24 mouse cellular contexts compared by ENCODE assay signal in genomic region chr7:30945466-30945865, GRCm38 (mm10). TPM values are rescaled to one million over a fixed set of nuclear protein-coding genes. Genes with fewer than 3 reads are reported as not detected.
A peak's percentile ranks its signal among the peaks of the same experiment; 100 is the strongest.
DNase-seq lines count a peak whose midpoint lies in the region; ATAC-seq and TF ChIP-seq lines count a peak whose summit lies in the region.
"Not testable (repeated sequence)": the region's sequence is repeated elsewhere in the genome, so short reads cannot be mapped to it uniquely, and the experiment has no call there.
"Had no signal": no experiment of that assay in that cellular context is flagged by ENCODE, and none has a peak within 500 bp of the region (broad histone marks: within the 10 kb centered on the region; RNA-seq: fewer than 3 reads in every experiment).

No protein-coding gene starts in this region.

- not testable (repeated sequence) for H3K27me3 ChIP-seq in forebrain, embryonic 15.5 days; hindbrain, postnatal 0 days (ENCODE audit: insufficient read depth, low read length); liver, adult 2 months (ENCODE audit: control insufficient read depth, insufficient read depth, low read length); liver, embryonic 15.5 days; lung, embryonic 15.5 days

- H3K9ac ChIP-seq in forebrain, embryonic 15.5 days (replicated peaks); hindbrain, postnatal 0 days (replicated peaks; ENCODE audit: low read length); liver, adult 2 months (ENCODE audit: low read depth, low read length); liver, embryonic 15.5 days; lung, embryonic 15.5 days: not testable (repeated sequence)

- TF ChIP-seq CTCF in hindbrain, postnatal 0 days (IDR thresholded peaks at IDR 0.05; ENCODE audit: low read depth); liver, adult 2 months (IDR thresholded peaks at IDR 0.05; ENCODE audit: low read depth, low read length): not testable (repeated sequence)

- 0 out of 2 replicates have a peak, but pooled peaks have one; percentile 11 for ATAC-seq in forebrain, embryonic 15.5 days (replicated peaks)
- peak; percentile 46; the same call in 1 of the 2 replicates for ATAC-seq in hindbrain, postnatal 0 days
- ATAC-seq in liver, embryonic 15.5 days (ENCODE audit: insufficient read depth) = peak; percentile 44; the same call in 1 of the 2 replicates
- ATAC-seq in lung, embryonic 15.5 days (ENCODE audit: borderline replicate concordance, extremely low read depth, low FRiP score, low TSS enrichment) = 0 out of 2 replicates have a peak, but pooled peaks have one; percentile 36

- not testable (repeated sequence) for TF ChIP-seq POLR2A in liver, adult 2 months (IDR thresholded peaks at IDR 0.05; ENCODE audit: extremely low read depth, insufficient read depth, low read length)

- H3K79me2 ChIP-seq in liver, adult 2 months (ENCODE audit: control insufficient read depth, insufficient read depth, low read length) = not testable (repeated sequence)

- peak; percentile 49 for DNase-seq in adrenal gland, adult 2 months
- DNase-seq in cerebellum, postnatal 14 days = peak; percentile 58 to 61
- not testable (repeated sequence) for DNase-seq in hindbrain, postnatal 0 days (ENCODE audit: low spot score)
- peak; percentile 90 for DNase-seq in liver, adult 2 months (ENCODE audit: extremely low read depth, low read depth, low spot score)
- DNase-seq in retina, embryonic 14.5 days (ENCODE audit: low spot score) = peak; percentile 1

- peaks cover 33% of the 10 kb centered on the region for H3K36me3 ChIP-seq in forebrain, embryonic 15.5 days
- H3K36me3 ChIP-seq in hindbrain, postnatal 0 days (ENCODE audit: insufficient read depth, low read length); liver, adult 2 months (ENCODE audit: control insufficient read depth, insufficient read depth, low read length): not testable (repeated sequence)
- H3K36me3 ChIP-seq in liver, embryonic 15.5 days (replicated peaks) = peaks cover 28% of the 10 kb centered on the region
- H3K36me3 ChIP-seq in lung, embryonic 15.5 days = peaks cover 18% of the 10 kb centered on the region

- not testable (repeated sequence) for H3K4me2 ChIP-seq in forebrain, embryonic 15.5 days (replicated peaks); hindbrain, postnatal 0 days (ENCODE audit: low read depth, low read length); liver, embryonic 15.5 days; lung, embryonic 15.5 days

- not testable (repeated sequence) for H3K4me3 ChIP-seq in forebrain, embryonic 15.5 days; hindbrain, postnatal 0 days (ENCODE audit: low read length); liver, adult 2 months (ENCODE audit: insufficient read depth, low read depth, low read length); liver, embryonic 15.5 days (replicated peaks); lung, embryonic 15.5 days

- H3K9me3 ChIP-seq in forebrain, embryonic 15.5 days; hindbrain, postnatal 0 days (ENCODE audit: low read length); liver, embryonic 15.5 days (replicated peaks); lung, embryonic 15.5 days: not testable (repeated sequence)

- not testable (repeated sequence) for H3K4me1 ChIP-seq in forebrain, embryonic 15.5 days; hindbrain, postnatal 0 days (ENCODE audit: insufficient read depth, low read length); liver, embryonic 15.5 days (replicated peaks); lung, embryonic 15.5 days
- peaks cover 10% of the 10 kb centered on the region for H3K4me1 ChIP-seq in liver, adult 2 months (ENCODE audit: control insufficient read depth, insufficient read depth, low read length)

- H3K27ac ChIP-seq in forebrain, embryonic 15.5 days (replicated peaks); hindbrain, postnatal 0 days; liver, embryonic 15.5 days (replicated peaks); lung, embryonic 15.5 days: not testable (repeated sequence)
- peak overlapping the region; percentile 84 for H3K27ac ChIP-seq in liver, adult 2 months (replicated peaks; ENCODE audit: insufficient read depth, low read depth, low read length)

- WGBS in forebrain, embryonic 15.5 days = 93% methylated on average over 7 of the region's 7 CpGs
- WGBS in hindbrain, postnatal 0 days = 82% methylated on average over 7 of the region's 7 CpGs
- 20% methylated on average over 7 of the region's 7 CpGs for WGBS in liver, adult 2 months
- 82% methylated on average over 7 of the region's 7 CpGs for WGBS in liver, embryonic 15.5 days (ENCODE audit: insufficient replicate concordance)
- 79% methylated on average over 7 of the region's 7 CpGs for WGBS in lung, embryonic 15.5 days

RNA-seq across cellular contexts. Expression of gene Hamp, which starts 1.6 kb away (rescaled TPM):
- total RNA-seq in adrenal gland, adult 2 months (2021) = 10 to 100 TPM in 1 of 2 experiments, not detected in 1; 49.9 TPM
- polyA plus RNA-seq in adrenal gland, adult 2 months (2012; rRNA removed) = 63.2 and 115 TPM in 2 replicates
- not detected in 2 replicates for polyA plus RNA-seq in forebrain, embryonic 15.5 days (2015; fragmentation: Nextera tagmentation; extraction: Ambion mirVana)
- total RNA-seq in hindbrain, postnatal 0 days (2014; rRNA removed) = not detected in 2 replicates
- not detected in 2 replicates for polyA plus RNA-seq in hindbrain, postnatal 0 days (2015; fragmentation: Nextera tagmentation; extraction: Ambion mirVana)
- total RNA-seq in liver, adult 2 months (2014; rRNA removed) = 1,191 and 3,227 TPM in 2 replicates
- polyA plus RNA-seq in liver, adult 2 months (2012; rRNA removed) = 8,217 and 12,671 TPM in 2 replicates
- polyA plus RNA-seq in liver, embryonic 15.5 days (2015; fragmentation: Nextera tagmentation; extraction: Ambion mirVana) = 22.2 and 25.5 TPM in 2 replicates
- 0.78 TPM in 1 of 2 replicates, not detected in the other for polyA plus RNA-seq in lung, embryonic 15.5 days (2015; fragmentation: Nextera tagmentation; extraction: Ambion mirVana)
- total RNA-seq: CH12.LX; G1E; gastrocnemius, postnatal 25 days had no signal
- polyA plus RNA-seq: cortical plate, adult 2 months; embryonic facial prominence, embryonic 10.5 days; embryonic facial prominence, embryonic 13.5 days; forebrain, embryonic 10.5 days; forebrain, embryonic 14.5 days; G1E; heart, embryonic 10.5 days; heart, embryonic 16.5 days; hindbrain, embryonic 11.5 days; hindbrain, embryonic 15.5 days had no signal

RNA-seq across cellular contexts. Expression of gene Usf2, which starts 11.1 kb away (rescaled TPM):
- total RNA-seq in adrenal gland, adult 2 months (2021) = 100 to 1,000 TPM; 146 to 166 TPM
- polyA plus RNA-seq in adrenal gland, adult 2 months (2012; rRNA removed) = 376 and 393 TPM in 2 replicates
- 24.8 and 28.9 TPM in 2 replicates for polyA plus RNA-seq in forebrain, embryonic 15.5 days (2015; fragmentation: Nextera tagmentation; extraction: Ambion mirVana)
- 103 and 114 TPM in 2 replicates for total RNA-seq in hindbrain, postnatal 0 days (2014; rRNA removed)
- 27.1 and 28.0 TPM in 2 replicates for polyA plus RNA-seq in hindbrain, postnatal 0 days (2015; fragmentation: Nextera tagmentation; extraction: Ambion mirVana)
- 40.5 and 55.1 TPM in 2 replicates for total RNA-seq in liver, adult 2 months (2014; rRNA removed)
- 160 and 161 TPM in 2 replicates for polyA plus RNA-seq in liver, adult 2 months (2012; rRNA removed)
- 12.4 TPM in 2 replicates for polyA plus RNA-seq in liver, embryonic 15.5 days (2015; fragmentation: Nextera tagmentation; extraction: Ambion mirVana)
- 25.6 and 27.5 TPM in 2 replicates for polyA plus RNA-seq in lung, embryonic 15.5 days (2015; fragmentation: Nextera tagmentation; extraction: Ambion mirVana)

RNA-seq across cellular contexts. Expression of gene Hamp2, which starts 21.0 kb away (rescaled TPM):
- 10 to 100 TPM in 1 of 2 experiments, not detected in 1; 16.6 TPM for total RNA-seq in adrenal gland, adult 2 months (2021)
- 2.6 and 17.4 TPM in 2 replicates for polyA plus RNA-seq in adrenal gland, adult 2 months (2012; rRNA removed)
- not detected in 2 replicates for polyA plus RNA-seq in forebrain, embryonic 15.5 days (2015; fragmentation: Nextera tagmentation; extraction: Ambion mirVana)
- total RNA-seq in hindbrain, postnatal 0 days (2014; rRNA removed) = not detected in 2 replicates
- polyA plus RNA-seq in hindbrain, postnatal 0 days (2015; fragmentation: Nextera tagmentation; extraction: Ambion mirVana) = not detected in 2 replicates
- total RNA-seq in liver, adult 2 months (2014; rRNA removed) = 445 and 548 TPM in 2 replicates
- polyA plus RNA-seq in liver, adult 2 months (2012; rRNA removed) = 6,798 and 9,385 TPM in 2 replicates
- not detected in 2 replicates for polyA plus RNA-seq in liver, embryonic 15.5 days (2015; fragmentation: Nextera tagmentation; extraction: Ambion mirVana)
- polyA plus RNA-seq in lung, embryonic 15.5 days (2015; fragmentation: Nextera tagmentation; extraction: Ambion mirVana) = not detected in 2 replicates
- total RNA-seq: CH12.LX; G1E; gastrocnemius, adult 8-10 months; gastrocnemius, postnatal 25 days had no signal
- polyA plus RNA-seq: cortical plate, adult 2 months; embryonic facial prominence, embryonic 10.5 days; forebrain, embryonic 10.5 days; forebrain, embryonic 14.5 days; G1E; heart, embryonic 10.5 days; heart, embryonic 13.5 days; heart, embryonic 16.5 days; hindbrain, embryonic 11.5 days; hindbrain, embryonic 15.5 days; intestine, embryonic 15.5 days had no signal

RNA-seq across cellular contexts. Expression of gene Lsr, which starts 27.8 kb away (rescaled TPM):
- total RNA-seq in adrenal gland, adult 2 months (2021) = 10 to 100 TPM in 1 of 2 experiments, 1 to 10 TPM in 1; 9.2 to 13.7 TPM
- 17.5 and 24.0 TPM in 2 replicates for polyA plus RNA-seq in adrenal gland, adult 2 months (2012; rRNA removed)
- 16.0 and 20.0 TPM in 2 replicates for polyA plus RNA-seq in forebrain, embryonic 15.5 days (2015; fragmentation: Nextera tagmentation; extraction: Ambion mirVana)
- 22.8 and 28.8 TPM in 2 replicates for total RNA-seq in hindbrain, postnatal 0 days (2014; rRNA removed)
- 25.3 and 25.5 TPM in 2 replicates for polyA plus RNA-seq in hindbrain, postnatal 0 days (2015; fragmentation: Nextera tagmentation; extraction: Ambion mirVana)
- 75.7 and 86.7 TPM in 2 replicates for total RNA-seq in liver, adult 2 months (2014; rRNA removed)
- 289 and 362 TPM in 2 replicates for polyA plus RNA-seq in liver, adult 2 months (2012; rRNA removed)
- polyA plus RNA-seq in liver, embryonic 15.5 days (2015; fragmentation: Nextera tagmentation; extraction: Ambion mirVana) = 28.1 and 31.2 TPM in 2 replicates
- polyA plus RNA-seq in lung, embryonic 15.5 days (2015; fragmentation: Nextera tagmentation; extraction: Ambion mirVana) = 80.6 and 89.1 TPM in 2 replicates
- polyA plus RNA-seq: G1E had no signal

RNA-seq across cellular contexts. Expression of gene Fam187b, which starts 28.1 kb away (rescaled TPM):
- total RNA-seq in adrenal gland, adult 2 months (2021) = under 1 TPM; 0.37 to 0.59 TPM
- 0.18 and 0.38 TPM in 2 replicates for polyA plus RNA-seq in adrenal gland, adult 2 months (2012; rRNA removed)
- polyA plus RNA-seq in forebrain, embryonic 15.5 days (2015; fragmentation: Nextera tagmentation; extraction: Ambion mirVana) = 0.34 and 0.62 TPM in 2 replicates
- 0.16 and 2.0 TPM in 2 replicates for total RNA-seq in hindbrain, postnatal 0 days (2014; rRNA removed)
- polyA plus RNA-seq in hindbrain, postnatal 0 days (2015; fragmentation: Nextera tagmentation; extraction: Ambion mirVana) = 0.77 and 0.89 TPM in 2 replicates
- total RNA-seq in liver, adult 2 months (2014; rRNA removed) = 2.4 and 3.0 TPM in 2 replicates
- polyA plus RNA-seq in liver, adult 2 months (2012; rRNA removed) = 3.7 and 3.9 TPM in 2 replicates
- 2.4 and 3.4 TPM in 2 replicates for polyA plus RNA-seq in liver, embryonic 15.5 days (2015; fragmentation: Nextera tagmentation; extraction: Ambion mirVana)
- 6.3 TPM in 2 replicates for polyA plus RNA-seq in lung, embryonic 15.5 days (2015; fragmentation: Nextera tagmentation; extraction: Ambion mirVana)
- total RNA-seq: CH12.LX; gastrocnemius, postnatal 25 days; heart, adult 2 months had no signal

Comparison
In these comparisons a context has a peak if more than half of its experiments do, and no peak if none do; other contexts are left out.
1. RNA of gene Hamp, which starts 1.6 kb away (polyA plus RNA-seq): 8,217 to 12,671 TPM in liver, adult 2 months; 63.2 to 115 TPM in adrenal gland, adult 2 months, 22.2 to 25.5 TPM in liver, embryonic 15.5 days, not detected in hindbrain, postnatal 0 days, not detected in forebrain, embryonic 15.5 days and 0.78 TPM in lung, embryonic 15.5 days; every median in the first group is over 10 times any median in the second.
2. RNA of gene Hamp2, which starts 21.0 kb away (polyA plus RNA-seq): 6,798 to 9,385 TPM in liver, adult 2 months; 2.6 to 17.4 TPM in adrenal gland, adult 2 months, not detected in forebrain, embryonic 15.5 days, not detected in hindbrain, postnatal 0 days, not detected in liver, embryonic 15.5 days and not detected in lung, embryonic 15.5 days; every median in the first group is over 100 times any median in the second.
3. Peak in every context shown above with its lines, with median percentiles within 50 percentile points of each other: ATAC-seq.